Mouse (Mus musculus) gastrocnemius, adult 18-20 months (tissue): ENCODE data around the gene Anapc5. TPM values are rescaled to one million over a fixed set of nuclear protein-coding genes. Genes with fewer than 3 reads are reported as not detected.

Experiments
- DNase-seq: peaks from one replicate; pipeline ENCODE4 v3.0.0; 2021; ENCODE audit warnings: low spot score
- total RNA-seq, 2 experiments: library from RNA; stranded (reverse); gene quantifications; 2 replicates each; pipeline ENCODE4 v1.2.3; 2021

Gene Anapc5
- total RNA-seq, 2 experiments from 2014 or later, result 466 to 498 TPM

DNA sequence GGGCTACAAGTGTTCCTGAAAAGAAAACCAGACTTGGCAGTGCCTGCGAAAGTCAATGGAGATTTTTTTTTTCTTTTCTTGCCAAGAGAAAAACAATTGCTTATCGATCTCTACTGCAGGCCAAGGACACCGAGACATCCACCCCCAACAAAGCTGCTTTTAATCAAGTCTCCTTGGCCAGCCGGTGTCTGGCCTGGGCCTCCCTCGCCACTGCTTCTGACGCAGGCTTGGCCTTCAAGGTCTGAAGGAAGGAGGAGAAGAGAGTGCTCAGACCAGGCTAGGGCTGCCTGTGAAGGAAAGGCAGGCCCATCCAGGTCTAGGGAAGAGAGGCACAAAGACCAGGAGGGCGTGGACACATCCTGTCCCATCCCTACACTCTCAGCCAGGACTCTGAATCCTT is 50.8 kb downstream of the Anapc5 start:
- DNase-seq, result peak; percentile 29

- DNase-seq, result no peak
These were observed 52.0 kb downstream of the Anapc5 start for GRCm38 (mm10) chr5:122769101-122769568.

- DNase-seq, result no peak
These were observed 53.9 kb downstream of the Anapc5 start for GRCm38 (mm10) chr5:122767283-122767682.

DNA sequence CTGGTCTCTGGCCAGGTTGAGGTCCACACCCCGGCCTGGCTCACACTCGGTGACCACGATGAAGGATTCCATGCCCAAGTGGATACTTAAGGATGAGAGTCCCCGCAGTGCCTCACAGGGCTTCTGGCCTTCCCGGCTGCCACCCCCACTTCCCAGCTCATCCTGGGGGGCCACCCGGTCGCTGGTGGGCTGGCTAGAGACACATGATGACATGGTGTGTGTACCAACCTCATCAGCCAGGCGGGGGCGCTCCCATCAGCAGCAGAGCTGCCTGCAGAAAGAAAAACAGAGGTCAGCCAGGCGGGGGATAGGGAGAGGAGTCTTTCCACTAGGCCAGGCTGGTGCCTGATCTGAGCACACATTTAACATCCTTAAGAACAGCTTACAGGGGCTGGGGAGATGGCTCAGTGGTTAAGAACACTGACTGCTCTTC is 57.1 kb downstream of the Anapc5 start:
- no peak for DNase-seq

DNA sequence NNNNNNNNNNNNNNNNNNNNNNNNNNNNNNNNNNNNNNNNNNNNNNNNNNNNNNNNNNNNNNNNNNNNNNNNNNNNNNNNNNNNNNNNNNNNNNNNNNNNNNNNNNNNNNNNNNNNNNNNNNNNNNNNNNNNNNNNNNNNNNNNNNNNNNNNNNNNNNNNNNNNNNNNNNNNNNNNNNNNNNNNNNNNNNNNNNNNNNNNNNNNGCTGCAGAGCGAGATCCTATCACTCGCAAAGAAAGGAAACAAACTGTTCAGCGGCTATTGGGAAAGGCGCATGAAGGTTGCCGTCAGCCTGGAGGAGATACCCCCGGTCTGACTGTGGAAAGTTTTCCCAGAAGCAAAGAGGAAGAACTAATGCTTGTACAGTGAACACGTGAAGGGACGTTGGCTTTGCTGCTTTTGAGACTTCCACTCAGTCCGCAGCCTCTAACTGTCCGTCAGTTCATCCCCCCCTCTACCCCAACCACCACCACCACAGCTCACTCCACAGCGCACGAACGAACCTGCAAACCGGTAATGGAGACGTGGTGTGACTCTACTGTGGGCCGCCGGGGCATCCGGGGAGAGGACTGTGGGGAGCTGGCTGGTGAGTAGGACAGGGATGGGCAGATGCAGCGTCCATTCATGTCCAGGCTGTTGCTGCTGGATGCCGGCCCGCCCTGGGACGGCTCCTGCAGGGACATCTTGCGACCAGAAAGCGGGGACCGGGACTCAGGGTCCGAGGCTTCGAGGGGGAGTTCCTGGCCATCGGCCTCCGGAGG is 57.7 kb downstream of the Anapc5 start:
- DNase-seq, result no peak

DNA sequence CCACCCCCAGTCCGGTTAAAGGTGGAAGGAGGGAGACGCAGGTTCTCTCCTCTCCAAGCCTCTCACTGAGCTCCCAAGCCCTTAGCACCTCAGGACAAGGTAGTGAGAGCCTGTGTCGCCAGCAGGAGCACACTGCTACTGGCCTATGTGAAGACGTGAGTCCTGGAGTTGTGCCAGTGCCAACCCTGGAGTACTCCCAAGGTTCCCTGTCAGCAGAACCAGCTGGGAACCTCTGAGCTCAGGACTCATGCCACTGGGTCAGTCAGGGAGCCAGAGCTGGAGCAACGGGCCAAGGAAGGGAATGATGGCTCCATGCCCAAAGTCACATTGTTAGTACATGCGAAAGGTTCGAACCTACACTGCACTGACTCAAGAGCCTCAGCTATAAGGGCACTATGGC is 64.5 kb downstream of the Anapc5 start:
- DNase-seq, result peak; percentile 69

DNA sequence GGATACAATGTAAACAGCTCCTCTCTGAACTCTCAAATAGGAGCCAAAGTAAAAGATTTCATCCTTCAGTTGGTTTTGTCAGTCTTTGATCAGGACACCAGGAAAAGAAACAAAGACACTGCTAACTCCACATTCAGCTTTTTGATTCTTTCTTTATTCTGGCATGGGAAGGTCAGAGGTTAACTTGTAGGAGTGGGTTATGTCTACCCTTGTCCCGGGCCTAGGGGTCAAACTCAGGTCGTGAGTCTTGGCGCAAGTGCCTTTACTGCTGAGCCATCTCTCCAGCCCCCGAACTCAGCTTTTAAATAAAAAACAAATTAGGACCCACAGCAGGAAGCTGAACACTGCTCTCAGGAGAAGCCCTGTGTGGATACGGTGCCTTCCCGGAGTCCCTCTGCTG is 65.0 kb downstream of the Anapc5 start:
- DNase-seq, result no peak

DNA sequence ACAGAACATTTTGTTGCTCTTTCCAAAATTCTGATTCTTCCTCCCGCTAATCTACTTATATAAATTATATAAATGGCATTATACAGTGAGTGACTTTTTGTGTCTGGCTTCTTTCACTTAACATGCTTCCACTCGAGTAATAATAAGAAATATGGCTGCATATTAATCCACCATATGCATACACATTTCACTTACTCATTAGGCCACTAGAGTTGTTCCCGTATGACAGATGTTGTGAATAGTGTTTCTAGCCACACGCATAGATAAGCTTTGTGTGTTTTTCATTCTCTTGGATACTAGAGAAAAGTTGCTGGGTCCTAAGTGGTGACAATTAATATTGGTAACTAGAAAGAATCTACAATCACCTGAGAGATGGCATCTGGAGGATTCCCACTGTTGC is 65.5 kb downstream of the Anapc5 start:
- DNase-seq, result no peak

GRCm38 (mm10) chr5:122754477-122754876 is 66.7 kb downstream of the Anapc5 start:
- DNase-seq, result no peak

DNA sequence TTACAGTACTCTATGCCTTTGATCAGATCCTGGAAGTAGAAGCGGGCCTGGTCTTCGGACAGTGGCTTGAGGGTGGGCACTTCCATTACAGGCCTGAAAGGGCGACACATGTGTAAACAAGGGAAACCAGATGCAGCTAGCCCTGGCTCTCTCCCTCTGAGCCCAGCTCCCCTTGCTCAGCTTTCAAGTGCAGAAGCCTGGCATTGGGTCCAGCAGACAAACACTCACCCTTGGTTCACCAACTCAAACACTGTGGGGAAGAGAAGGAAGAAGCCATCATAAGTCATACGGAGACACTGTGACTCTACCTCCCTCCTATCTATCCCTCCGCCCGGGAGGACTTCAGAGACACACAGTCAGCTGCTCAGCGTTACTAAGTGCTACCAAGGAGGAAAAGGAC is 73.2 kb downstream of the Anapc5 start:
- no peak for DNase-seq

- no peak for DNase-seq
These were observed 77.2 kb downstream of the Anapc5 start for GRCm38 (mm10) chr5:122743880-122744422.

Other genes starting within 250 kb of the Anapc5 start
- 1 to 10 TPM; 3.4 to 4.7 TPM for gene Ift81, start 206.8 kb downstream of the Anapc5 start, total RNA-seq
- gene P2rx7, start 177.4 kb downstream of the Anapc5 start, total RNA-seq, result 1 to 10 TPM; 1.3 to 1.5 TPM
- gene P2rx4, start 113.8 kb downstream of the Anapc5 start, total RNA-seq, result 1 to 10 TPM; 3.8 to 5.3 TPM
- gene Camkk2, start 41.9 kb downstream of the Anapc5 start, total RNA-seq, result 1 to 10 TPM; 3.0 to 3.9 TPM
- gene Rnf34, start 28.7 kb upstream of the Anapc5 start, total RNA-seq, result 10 to 100 TPM; 17.6 to 20.7 TPM
- 10 to 100 TPM; 13.1 to 17.1 TPM for gene Kdm2b, start 168.5 kb upstream of the Anapc5 start, total RNA-seq
- gene Orai1, start 193.7 kb upstream of the Anapc5 start, total RNA-seq, result 10 to 100 TPM; 31.9 to 33.4 TPM
- not detected for gene Morn3, start 225.7 kb upstream of the Anapc5 start, total RNA-seq
- 10 to 100 TPM; 16.8 to 19.6 TPM for gene Tmem120b, start 247.1 kb upstream of the Anapc5 start, total RNA-seq